Mouse (Mus musculus) thymus, postnatal 4 days (tissue): ENCODE measurements around the gene Gm12253.

Experiments used
- DNase-seq: peaks from one replicate; pipeline ENCODE4 v3.0.0; 2021

Gm12253 gene

DNA sequence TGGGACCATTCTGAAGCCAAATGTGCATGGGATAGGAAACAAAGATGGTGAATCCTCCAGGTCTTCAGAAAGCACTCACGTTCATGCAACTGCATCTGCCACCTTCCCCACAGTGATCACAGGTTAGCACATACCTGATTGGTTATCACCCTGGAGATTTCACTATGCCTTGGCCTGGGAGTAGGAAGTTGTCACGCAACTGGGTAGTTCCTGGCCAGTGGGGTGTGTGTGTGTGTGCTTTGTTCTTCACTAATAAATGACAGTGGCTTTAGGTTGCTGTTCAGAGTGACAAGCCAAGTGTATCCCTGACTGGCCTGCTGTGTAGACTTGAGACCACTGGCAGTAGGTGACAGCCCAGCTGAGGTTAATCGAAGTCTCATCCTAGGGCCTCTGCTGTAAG, at the start of gene Gm12253:
Gm12253 (plus strand) TSS at position 301 of the 400 bp plus-strand sequence.
- DNase-seq: no peak

DNA sequence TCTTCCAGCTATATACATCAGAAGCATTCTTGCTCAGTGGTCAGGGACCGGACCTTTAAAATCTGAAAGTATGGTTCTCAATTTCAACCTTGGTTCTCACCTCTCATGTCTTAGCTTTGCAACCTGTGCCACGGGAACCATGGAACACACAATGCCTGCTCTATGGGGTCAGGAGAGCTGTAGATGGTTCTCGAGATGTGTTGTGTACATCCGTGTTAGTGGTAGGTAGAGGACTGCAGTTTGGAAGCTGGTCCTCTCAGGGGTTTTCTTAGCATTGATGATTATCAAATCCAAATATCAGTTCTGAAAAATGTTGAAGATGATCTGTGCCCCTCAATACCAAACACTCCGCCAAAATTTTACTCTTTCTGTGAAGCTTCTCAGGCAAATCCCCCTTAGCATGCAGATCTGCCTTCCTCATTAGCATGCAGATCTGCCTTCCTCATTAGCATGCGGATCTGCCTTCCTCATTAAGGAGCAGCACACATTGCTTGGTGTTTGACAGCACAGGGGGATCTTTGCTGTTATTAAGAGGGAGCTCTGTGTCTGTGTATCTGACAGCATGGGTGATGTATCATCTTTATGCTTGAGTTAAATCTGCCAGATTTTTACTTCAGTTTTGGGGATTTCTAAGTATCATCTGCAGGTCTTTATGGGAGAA, 32.2 kb upstream of the Gm12253 start:
- no peak for DNase-seq

DNA sequence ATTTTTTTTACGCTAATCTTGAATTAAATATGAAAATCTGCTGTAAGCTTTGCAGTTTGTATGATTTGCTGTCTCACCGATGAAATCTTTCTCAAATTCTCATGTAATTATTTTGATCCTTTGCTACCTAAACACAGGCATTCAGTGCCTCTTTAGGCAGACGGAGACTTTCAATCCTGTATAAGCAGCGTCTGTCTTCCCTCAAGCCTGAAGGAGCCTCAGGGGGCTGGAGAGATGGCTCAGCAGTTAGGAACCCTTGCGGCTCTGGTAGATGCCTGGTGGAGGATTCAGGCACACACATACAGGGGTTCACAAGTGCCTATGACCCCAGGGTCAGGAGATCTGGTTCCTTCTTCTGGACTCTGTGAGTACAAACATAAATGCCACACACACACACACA, 31.7 kb upstream of the Gm12253 start:
- DNase-seq: no peak

DNA sequence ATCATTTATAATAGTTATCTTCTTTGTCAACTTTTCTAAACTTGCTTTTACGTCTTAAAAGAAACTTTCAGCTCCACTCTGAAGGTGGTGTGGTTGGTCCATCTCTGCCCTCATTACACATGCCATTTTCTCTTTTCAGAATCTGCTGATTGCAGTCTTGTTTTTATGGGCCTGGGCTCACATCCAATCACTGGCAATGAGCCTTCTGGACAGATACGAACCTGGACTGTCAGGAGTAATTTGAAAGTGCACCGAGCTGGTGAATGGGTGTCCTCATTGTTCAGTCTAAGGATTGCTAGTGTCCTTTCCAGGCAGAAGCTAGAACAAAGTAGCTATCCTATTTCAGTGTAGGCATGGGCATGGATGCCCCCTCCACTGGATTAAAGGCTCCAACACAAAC, 24.3 kb upstream of the Gm12253 start:
- no peak for DNase-seq

DNA sequence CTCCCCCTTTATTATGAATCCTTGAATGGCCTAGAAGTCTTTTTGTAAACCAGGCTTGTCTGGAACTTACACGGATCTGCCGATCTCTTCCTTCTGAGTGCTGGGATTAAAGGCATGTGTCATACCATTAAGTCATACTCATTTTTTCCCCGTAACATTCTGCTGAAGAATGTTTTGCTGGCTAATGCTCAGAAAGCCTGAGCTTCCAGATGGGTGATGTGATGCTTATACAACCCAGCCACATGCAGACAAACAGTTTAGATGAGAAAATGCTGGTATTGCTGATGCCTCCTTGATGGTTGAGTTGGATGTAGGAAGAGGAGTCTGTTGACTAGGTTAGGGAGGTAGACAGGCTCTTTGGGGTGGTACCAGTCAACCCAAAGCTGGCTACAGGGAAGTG, 14.0 kb upstream of the Gm12253 start:
- no peak for DNase-seq

DNA sequence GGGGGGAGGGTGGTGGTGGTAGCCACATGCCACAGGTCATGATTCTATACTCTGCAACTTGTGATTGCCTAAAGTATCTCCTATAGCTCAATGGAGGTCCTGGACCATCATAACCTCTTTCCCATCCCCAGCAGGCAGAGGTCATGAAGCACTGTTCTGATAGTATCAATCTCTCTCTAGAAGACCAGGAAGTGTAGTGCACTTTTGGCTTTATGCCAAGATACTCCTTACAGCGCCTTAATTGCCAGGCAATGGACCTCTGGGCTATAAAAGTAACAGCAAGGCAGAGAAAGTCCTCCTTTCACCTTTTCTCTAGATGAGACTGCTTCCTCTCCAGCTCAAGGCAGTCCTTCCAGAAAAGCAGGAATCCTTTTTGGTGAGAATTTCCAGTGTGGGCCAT, 11.5 kb upstream of the Gm12253 start, which contains the start of gene 1810065E05Rik:
1810065E05Rik (plus strand) TSS at position 297 of the 400 bp plus-strand sequence.
- no peak for DNase-seq

DNA sequence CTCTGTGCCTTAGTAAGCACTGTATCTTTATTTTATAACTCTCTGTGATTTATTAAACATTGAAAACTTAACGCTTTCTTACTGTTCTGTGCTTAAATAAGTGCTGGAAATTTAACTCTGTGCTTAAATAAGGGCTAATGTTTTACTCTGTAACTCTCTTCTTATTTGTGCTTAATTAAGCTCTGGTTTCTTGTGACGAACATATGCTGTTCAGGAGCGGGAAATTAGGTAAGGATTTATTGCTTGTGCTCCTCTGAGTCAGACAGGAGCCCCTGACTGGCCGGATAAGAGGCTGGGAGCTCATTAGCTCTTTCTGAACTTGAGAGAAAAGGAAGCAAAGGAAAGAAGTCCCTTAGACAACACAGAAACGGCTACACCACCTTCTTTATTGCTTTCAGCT, 5.5 kb downstream of the Gm12253 start:
- no peak for DNase-seq

DNA sequence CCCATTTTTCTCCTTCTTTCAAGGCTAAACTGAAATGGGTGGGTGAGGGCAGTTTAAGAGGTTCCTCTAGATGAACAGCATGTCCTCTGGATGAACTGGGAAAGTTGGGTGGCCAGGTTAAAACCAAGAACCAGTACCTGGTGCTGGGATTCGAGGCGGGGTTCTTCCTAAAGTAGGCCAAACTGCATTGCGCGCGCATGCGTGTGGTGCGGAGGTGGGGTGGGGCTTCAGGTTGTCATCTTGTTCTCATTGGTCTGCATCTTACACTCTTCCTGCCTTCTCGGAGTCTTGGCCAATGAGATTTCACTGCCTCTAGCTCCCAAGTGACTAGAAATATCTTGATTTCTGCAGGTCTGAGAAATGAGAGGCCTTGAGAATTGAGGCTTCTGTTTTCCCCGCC, 20.4 kb downstream of the Gm12253 start, which contains the start of gene Lypd9:
Lypd9 (minus strand) TSS at position 165 of the 400 bp plus-strand sequence.
- no peak for DNase-seq

DNA sequence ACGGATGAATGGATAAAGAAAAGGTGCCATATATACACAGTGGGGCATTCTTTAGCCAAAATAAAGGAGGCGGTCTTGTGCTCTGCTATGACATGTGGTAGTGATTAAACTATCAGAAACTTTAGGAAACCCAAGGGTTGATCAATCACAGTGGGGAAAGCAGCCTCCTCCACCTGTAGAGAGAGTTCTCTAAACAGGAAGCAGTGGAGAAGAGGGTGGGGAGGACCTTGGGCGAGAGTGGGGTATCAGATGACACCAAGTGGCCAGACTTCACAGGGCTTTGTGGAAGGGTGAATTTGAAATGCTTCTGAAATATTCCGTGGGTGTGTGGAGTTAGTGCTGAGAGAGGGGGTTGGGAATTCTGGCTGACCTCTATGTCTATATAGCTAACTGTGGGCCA, 21.2 kb downstream of the Gm12253 start:
- DNase-seq: no peak

DNA sequence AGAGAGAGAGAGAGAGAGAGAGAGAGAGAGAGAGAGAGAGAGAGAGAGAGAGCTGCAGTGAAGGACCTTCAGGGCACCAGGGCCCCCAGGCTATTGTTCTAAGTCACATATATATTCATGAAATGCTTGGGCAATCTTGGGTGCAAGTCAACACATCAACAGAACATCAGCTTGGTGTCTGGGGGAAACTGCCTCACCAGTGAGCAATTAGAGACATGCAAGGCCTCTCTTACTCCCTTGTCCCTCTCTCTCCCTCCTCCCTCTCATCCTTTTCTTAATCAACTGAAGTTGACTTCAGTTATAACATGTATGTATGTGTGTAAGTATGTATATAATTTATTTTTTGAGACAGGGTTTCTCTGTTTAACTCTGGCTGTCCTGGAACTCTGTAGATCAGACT, 29.8 kb downstream of the Gm12253 start, which contains the start of gene Olfr30:
Olfr30 (minus strand) TSS at position 101 of the 400 bp plus-strand sequence.
- no peak for DNase-seq
